Mouse (Mus musculus): ENCODE measurements at regions not wholly inside any gene's neighbourhood (a gene's known extent, or its start where the extent isn't known, plus 50 kb on each side); places are given as distances from the start of the nearest gene placed in this dataset.

GRCm38 (mm10) chr15:63288534-63288933 is 556.4 kb downstream of the Gsdmc2 start:
- no peaks in the 10 kb centered on the region for H3K79me2 ChIP-seq (ENCODE audit: control insufficient read depth, insufficient read depth)
- H3K4me2 ChIP-seq (ENCODE audit: low read depth) = no peak overlapping the region
- no peak overlapping the region for H3ac ChIP-seq (ENCODE audit: control insufficient read depth, insufficient read length)

GRCm38 (mm10) chr15:63286026-63286425 is 559.0 kb downstream of the Gsdmc2 start:
- Histone ChIP-seq H3K4me2 (ENCODE audit: low read depth) (no peak overlapping the region), H3K79me2 (ENCODE audit: control insufficient read depth, insufficient read depth) (no peaks in the 10 kb centered on the region), H3ac (ENCODE audit: control insufficient read depth, insufficient read length) (no peak overlapping the region), H3K4me3 (no peak overlapping the region), H3K36me3 (ENCODE audit: control insufficient read depth, insufficient read depth) (no peaks in the 10 kb centered on the region), H3K27me3 (ENCODE audit: control insufficient read depth, insufficient read depth, insufficient read length) (no peaks in the 10 kb centered on the region)
- TF ChIP-seq TCF3 (IDR thresholded peaks at IDR 0.05; ENCODE audit: insufficient read length, low read depth) = no peak
- no peak for TF ChIP-seq CEBPB (IDR thresholded peaks at IDR 0.05; ENCODE audit: insufficient read depth, poor library complexity, severe bottlenecking)
- no peak for TF ChIP-seq SRF (IDR thresholded peaks at IDR 0.05; ENCODE audit: control insufficient read depth, insufficient read length, low read depth)
- TF ChIP-seq REST (IDR thresholded peaks at IDR 0.05; ENCODE audit: insufficient read depth, insufficient read length) = no peak
- no peak for TF ChIP-seq USF1 (IDR thresholded peaks at IDR 0.05; ENCODE audit: low read depth)
- TF ChIP-seq MYOG (IDR thresholded peaks at IDR 0.05; ENCODE audit: control insufficient read depth in 1 of 3, insufficient read depth in 1 of 3, insufficient read length in 2 of 3, low read depth in 2 of 3) = no peak
- no peak for TF ChIP-seq MYOD1 (IDR thresholded peaks at IDR 0.05; ENCODE audit: control insufficient read depth in 1 of 3, insufficient read length in 2 of 3, low read depth in 2 of 3)

More at GRCm38 (mm10) chr15:63288534-63288933, 556.4 kb downstream of the Gsdmc2 start:
- no peaks in the 10 kb centered on the region for H3K36me3 ChIP-seq (ENCODE audit: control insufficient read depth, insufficient read depth)
- TF ChIP-seq CEBPB (IDR thresholded peaks at IDR 0.05; ENCODE audit: insufficient read depth, poor library complexity, severe bottlenecking) (no peak), TCF3 (IDR thresholded peaks at IDR 0.05; ENCODE audit: insufficient read length, low read depth) (no peak), POLR2A (IDR thresholded peaks at IDR 0.05; ENCODE audit: insufficient read length, low read depth) (no peak), POLR2AphosphoS2 (IDR thresholded peaks at IDR 0.05; ENCODE audit: insufficient read length, low read depth) (no peak), MYOD1 (IDR thresholded peaks at IDR 0.05; ENCODE audit: control insufficient read depth in 1 of 3, insufficient read length in 2 of 3, low read depth in 2 of 3) (peak in 2 of 3 experiments; percentile 52 to 65), TCF12 (IDR thresholded peaks at IDR 0.05; ENCODE audit: insufficient read depth, poor library complexity, severe bottlenecking) (no peak), USF1 (IDR thresholded peaks at IDR 0.05; ENCODE audit: low read depth) (no peak)
- H3K27me3 ChIP-seq (ENCODE audit: control insufficient read depth, insufficient read depth, insufficient read length) = no peaks in the 10 kb centered on the region
- no peak overlapping the region for H3K4me3 ChIP-seq

- no peak for TF ChIP-seq TCF12 (IDR thresholded peaks at IDR 0.05; ENCODE audit: insufficient read depth, poor library complexity, severe bottlenecking)
- peak in 1 of 3 experiments; percentile 5 for TF ChIP-seq MYOD1 (IDR thresholded peaks at IDR 0.05; ENCODE audit: control insufficient read depth in 1 of 3, insufficient read length in 2 of 3, low read depth in 2 of 3)
- no peak for TF ChIP-seq MYOG (IDR thresholded peaks at IDR 0.05; ENCODE audit: control insufficient read depth in 1 of 3, insufficient read depth in 1 of 3, insufficient read length in 2 of 3, low read depth in 2 of 3)
- no peak for TF ChIP-seq POLR2A (IDR thresholded peaks at IDR 0.05; ENCODE audit: insufficient read length, low read depth)
- H3K79me2 ChIP-seq (ENCODE audit: control insufficient read depth, insufficient read depth) = no peaks in the 10 kb centered on the region
- H3ac ChIP-seq (ENCODE audit: control insufficient read depth, insufficient read length) = no peak overlapping the region
These were observed 574.6 kb downstream of the Gsdmc2 start for GRCm38 (mm10) chr15:63270381-63270780.

GRCm38 (mm10) chr15:63265845-63266244 is 579.1 kb downstream of the Gsdmc2 start:
- Histone ChIP-seq H3K79me2 (ENCODE audit: control insufficient read depth, insufficient read depth) (no peaks in the 10 kb centered on the region), H3K27me3 (ENCODE audit: control insufficient read depth, insufficient read depth, insufficient read length) (no peaks in the 10 kb centered on the region), H3ac (ENCODE audit: control insufficient read depth, insufficient read length) (no peak overlapping the region), H3K4me3 (no peak overlapping the region), H3K36me3 (ENCODE audit: control insufficient read depth, insufficient read depth) (no peaks in the 10 kb centered on the region), H3K4me2 (ENCODE audit: low read depth) (no peak overlapping the region)
- TF ChIP-seq MYOG (IDR thresholded peaks at IDR 0.05; ENCODE audit: control insufficient read depth in 1 of 3, insufficient read depth in 1 of 3, insufficient read length in 2 of 3, low read depth in 2 of 3) (no peak), REST (IDR thresholded peaks at IDR 0.05; ENCODE audit: insufficient read depth, insufficient read length) (no peak), SRF (IDR thresholded peaks at IDR 0.05; ENCODE audit: control insufficient read depth, insufficient read length, low read depth) (no peak), POLR2A (IDR thresholded peaks at IDR 0.05; ENCODE audit: insufficient read length, low read depth) (no peak), TCF12 (IDR thresholded peaks at IDR 0.05; ENCODE audit: insufficient read depth, poor library complexity, severe bottlenecking) (no peak), USF1 (IDR thresholded peaks at IDR 0.05; ENCODE audit: low read depth) (no peak), E2F4 (IDR thresholded peaks at IDR 0.05; ENCODE audit: insufficient read depth) (no peak), POLR2AphosphoS2 (IDR thresholded peaks at IDR 0.05; ENCODE audit: insufficient read length, low read depth) (no peak), MYOD1 (IDR thresholded peaks at IDR 0.05; ENCODE audit: control insufficient read depth in 1 of 3, insufficient read length in 2 of 3, low read depth in 2 of 3) (no peak), CEBPB (IDR thresholded peaks at IDR 0.05; ENCODE audit: insufficient read depth, poor library complexity, severe bottlenecking) (no peak), MAX (IDR thresholded peaks at IDR 0.05; ENCODE audit: low read depth) (no peak), TCF3 (IDR thresholded peaks at IDR 0.05; ENCODE audit: insufficient read length, low read depth) (no peak)

More at GRCm38 (mm10) chr15:63270381-63270780, 574.6 kb downstream of the Gsdmc2 start:
- H3K36me3 ChIP-seq (ENCODE audit: control insufficient read depth, insufficient read depth) = no peaks in the 10 kb centered on the region
- H3K4me3 ChIP-seq = no peak overlapping the region
- H3K27me3 ChIP-seq (ENCODE audit: control insufficient read depth, insufficient read depth, insufficient read length) = no peaks in the 10 kb centered on the region
- peak overlapping the region; percentile 19 for H3K4me2 ChIP-seq (ENCODE audit: low read depth)

- TF ChIP-seq REST (IDR thresholded peaks at IDR 0.05; ENCODE audit: insufficient read depth, insufficient read length) (no peak), MYOD1 (IDR thresholded peaks at IDR 0.05; ENCODE audit: control insufficient read depth in 1 of 3, insufficient read length in 2 of 3, low read depth in 2 of 3) (peak in 1 of 3 experiments; percentile 45)
- Histone ChIP-seq H3ac (ENCODE audit: control insufficient read depth, insufficient read length) (no peak overlapping the region), H3K27me3 (ENCODE audit: control insufficient read depth, insufficient read depth, insufficient read length) (no peaks in the 10 kb centered on the region), H3K4me3 (no peak overlapping the region), H3K4me2 (ENCODE audit: low read depth) (no peak overlapping the region), H3K79me2 (ENCODE audit: control insufficient read depth, insufficient read depth) (no peaks in the 10 kb centered on the region), H3K36me3 (ENCODE audit: control insufficient read depth, insufficient read depth) (no peaks in the 10 kb centered on the region)
These were observed 589.2 kb downstream of the Gsdmc2 start for GRCm38 (mm10) chr15:63255736-63256135.
